In genomic region chr15:62127602-62128158, GRCm38 (mm10) we compare ENCODE assay signal across 8 mouse cellular contexts.
DNase-seq lines count a peak whose midpoint lies in the region; ATAC-seq lines count a peak whose summit lies in the region.

No protein-coding gene starts in this region.

- H3K36me3 ChIP-seq in embryonic facial prominence, embryonic 11.5 days (replicated peaks; ENCODE audit: control insufficient read depth, insufficient read depth, low read depth, low read length) = no peaks in the 10 kb centered on the region
- no peaks in the 10 kb centered on the region for H3K36me3 ChIP-seq in hindbrain, embryonic 11.5 days (ENCODE audit: control insufficient read depth, insufficient read depth, low read length)

- DNase-seq in kidney, adult 8-10 months = peak; percentile 18 to 29
- DNase-seq in kidney, postnatal 4 days = no peak
- peak; percentile 36 for DNase-seq in embryonic facial prominence, embryonic 11.5 days (ENCODE audit: low spot score)
- peak; percentile 19 for DNase-seq in hindbrain, embryonic 11.5 days (ENCODE audit: low spot score)
- peak; percentile 32 for DNase-seq in lung, postnatal 36 days
- DNase-seq in left cerebral cortex, adult 8-10 months (ENCODE audit: low spot score in 2 of 2) = no peak
- DNase-seq in left cerebral cortex, postnatal 36 days (ENCODE audit: low spot score in 2 of 2) = no peak

- no peak overlapping the region for H3K9ac ChIP-seq in embryonic facial prominence, embryonic 11.5 days (replicated peaks; ENCODE audit: low read length)
- H3K9ac ChIP-seq in hindbrain, embryonic 11.5 days (ENCODE audit: low read depth, low read length) = no peak overlapping the region

- no peaks in the 10 kb centered on the region for H3K9me3 ChIP-seq in embryonic facial prominence, embryonic 11.5 days (replicated peaks; ENCODE audit: control insufficient read depth, low read length)
- no peaks in the 10 kb centered on the region for H3K9me3 ChIP-seq in hindbrain, embryonic 11.5 days (ENCODE audit: control insufficient read depth, low read length)

- peaks cover 2% of the 10 kb centered on the region; the same call in 1 of the 2 replicates for H3K4me1 ChIP-seq in embryonic facial prominence, embryonic 11.5 days (ENCODE audit: control insufficient read depth, insufficient read depth, low read length)
- H3K4me1 ChIP-seq in hindbrain, embryonic 11.5 days (replicated peaks; ENCODE audit: control insufficient read depth, insufficient read depth, low read length) = no peaks in the 10 kb centered on the region

- no peak overlapping the region for H3K4me2 ChIP-seq in embryonic facial prominence, embryonic 11.5 days (ENCODE audit: low read depth, low read length)
- no peak overlapping the region for H3K4me2 ChIP-seq in hindbrain, embryonic 11.5 days (replicated peaks; ENCODE audit: low read depth, low read length)

- H3K27me3 ChIP-seq in embryonic facial prominence, embryonic 11.5 days (ENCODE audit: control insufficient read depth, insufficient read depth, low read length) = no peaks in the 10 kb centered on the region
- no peaks in the 10 kb centered on the region for H3K27me3 ChIP-seq in hindbrain, embryonic 11.5 days (ENCODE audit: control insufficient read depth, insufficient read depth, low read length)

- intact Hi-C loops in left cerebral cortex, postnatal 36 days (cut with DNase I) = no loop called here

- no peak overlapping the region for H3K27ac ChIP-seq in embryonic facial prominence, embryonic 11.5 days (replicated peaks; ENCODE audit: low read depth, low read length)
- H3K27ac ChIP-seq in hindbrain, embryonic 11.5 days (ENCODE audit: low read depth, low read length) = no peak overlapping the region

- no peak overlapping the region for H3K4me3 ChIP-seq in embryonic facial prominence, embryonic 11.5 days (ENCODE audit: low read depth, low read length)
- no peak overlapping the region for H3K4me3 ChIP-seq in hindbrain, embryonic 11.5 days (ENCODE audit: low read depth, low read length)

- WGBS in embryonic facial prominence, embryonic 11.5 days = 47% methylated on average over 11 of the region's 11 CpGs
- 51% methylated on average over 11 of the region's 11 CpGs for WGBS in hindbrain, embryonic 11.5 days

- 0 out of 2 replicates have a peak, but pooled peaks have one; percentile 36 for ATAC-seq in embryonic facial prominence, embryonic 11.5 days (replicated peaks; ENCODE audit: insufficient number of reproducible peaks, low FRiP score, low TSS enrichment, low read depth)
- no peak for ATAC-seq in hindbrain, embryonic 11.5 days (ENCODE audit: low FRiP score)
- no peak for ATAC-seq in monocyte, adult 5-6 weeks (replicated peaks; ENCODE audit: insufficient number of reproducible peaks, low FRiP score, low TSS enrichment, poor library complexity, severe bottlenecking)

Comparison
In these comparisons a context has a peak if more than half of its experiments do, and no peak if none do; other contexts are left out.
1. DNase-seq: peak in kidney, adult 8-10 months (2 of 2), embryonic facial prominence, embryonic 11.5 days (single experiment), hindbrain, embryonic 11.5 days (single experiment) and lung, postnatal 36 days (single experiment); none in kidney, postnatal 4 days (0 of 2), left cerebral cortex, adult 8-10 months (0 of 2) and left cerebral cortex, postnatal 36 days (0 of 2).